Mouse (Mus musculus): ENCODE measurements around the gene Ces1a.

- TF ChIP-seq POLR2A (IDR thresholded peaks at IDR 0.05; ENCODE audit: low read depth, low read length): no peak
- no peak for TF ChIP-seq CTCF (conservative IDR thresholded peaks at IDR 0.05; ENCODE audit: insufficient read depth, insufficient read length, low read depth, low read length)
These were observed 7.2 kb upstream of the Ces1a start for GRCm38 (mm10) chr8:93055238-93055637.
